Mouse (Mus musculus): ENCODE data around the gene Tbc1d2. TPM values are rescaled to one million over a fixed set of nuclear protein-coding genes. Genes with fewer than 3 reads are reported as not detected.

The Tbc1d2 gene
- polyA plus RNA-seq, 1 experiment from 2014 or later, result 0.94 TPM

DNA sequence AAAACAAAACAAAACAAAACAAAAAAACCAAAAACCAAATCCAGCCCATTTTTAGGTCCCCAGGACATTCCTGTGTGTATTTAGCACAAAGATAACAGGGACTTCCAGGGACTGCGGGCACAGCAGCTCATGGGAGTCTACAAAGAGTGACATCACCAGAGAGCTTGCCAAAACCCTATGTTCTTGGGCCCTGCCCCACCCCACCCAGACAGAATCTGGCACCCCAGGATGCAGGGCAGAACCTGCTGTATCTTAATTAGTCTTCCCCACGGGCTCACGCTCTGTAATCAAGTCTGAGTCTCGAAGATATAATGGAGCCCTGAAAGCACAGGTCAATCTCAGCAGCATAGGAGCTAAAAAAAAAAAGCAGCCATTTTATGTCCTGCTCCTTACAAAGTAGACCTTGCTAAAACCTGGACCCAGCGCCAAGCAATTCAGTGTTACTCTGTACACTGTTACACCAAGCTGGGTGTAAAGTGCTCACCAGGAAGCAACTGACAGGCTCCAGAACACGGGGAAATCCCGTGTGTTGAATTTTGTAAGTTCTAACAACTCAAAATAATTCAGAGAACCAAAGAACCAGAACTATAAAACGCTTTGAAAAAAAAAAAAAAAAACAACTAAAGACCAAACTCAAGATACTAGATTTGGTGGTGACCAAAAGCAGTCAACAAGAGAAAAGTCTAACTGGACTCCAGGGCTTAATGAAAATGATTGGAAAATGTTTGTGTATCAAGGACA, 82.9 kb downstream of the Tbc1d2 start:
- Histone ChIP-seq H3K4me3 (no peak overlapping the region), H3K27ac (no peak overlapping the region), H3K4me1 (peaks cover 11% of the 10 kb centered on the region), H3K36me3 (replicated peaks) (no peaks in the 10 kb centered on the region), H3K27me3 (ENCODE audit: poor library complexity, severe bottlenecking) (no peaks in the 10 kb centered on the region), H3K9me3 (peaks cover 5% of the 10 kb centered on the region; the same call in 1 of the 2 replicates)
- DNase-seq (ENCODE audit: extremely low spot score, low spot score), result no peak
- WGBS, result 78% methylated on average over 8 of the region's 8 CpGs

DNA sequence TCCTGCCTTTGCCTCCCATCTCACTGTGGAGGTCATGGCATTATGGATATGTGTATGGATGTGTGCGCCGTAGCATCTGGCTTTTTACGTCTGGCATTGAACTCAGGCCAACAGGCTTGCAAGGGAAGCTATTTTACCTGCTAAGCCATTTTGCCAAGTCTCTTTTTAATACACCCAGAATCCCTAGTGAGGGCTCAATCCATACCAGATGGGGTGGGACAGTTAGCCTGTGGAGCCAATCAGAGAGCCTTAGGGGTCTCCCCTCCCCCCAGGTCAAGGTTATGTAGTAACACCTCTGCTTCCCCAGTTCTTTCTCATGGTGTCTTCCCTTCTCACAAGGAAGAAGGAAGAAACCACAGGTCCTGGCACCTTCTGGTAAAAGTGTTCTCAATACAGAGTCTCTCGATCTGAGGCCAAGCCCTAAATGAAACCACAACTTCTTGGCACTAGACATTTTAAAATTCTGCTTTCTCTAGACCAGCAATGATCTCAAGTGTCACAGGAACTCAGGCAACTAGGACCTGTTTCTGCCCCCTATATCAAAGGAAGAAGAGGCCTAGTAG, 84.5 kb downstream of the Tbc1d2 start:
- H3K27ac ChIP-seq, result no peak overlapping the region
- no peaks in the 10 kb centered on the region for H3K36me3 ChIP-seq (replicated peaks)
- peaks cover 12% of the 10 kb centered on the region for H3K4me1 ChIP-seq
- no peaks in the 10 kb centered on the region for H3K27me3 ChIP-seq (ENCODE audit: poor library complexity, severe bottlenecking)
- no peak for DNase-seq (ENCODE audit: extremely low spot score, low spot score)
- WGBS, result 88% methylated on average over 4 of the region's 4 CpGs
- no peak overlapping the region for H3K4me3 ChIP-seq
- H3K9me3 ChIP-seq, result no peaks in the 10 kb centered on the region

DNA sequence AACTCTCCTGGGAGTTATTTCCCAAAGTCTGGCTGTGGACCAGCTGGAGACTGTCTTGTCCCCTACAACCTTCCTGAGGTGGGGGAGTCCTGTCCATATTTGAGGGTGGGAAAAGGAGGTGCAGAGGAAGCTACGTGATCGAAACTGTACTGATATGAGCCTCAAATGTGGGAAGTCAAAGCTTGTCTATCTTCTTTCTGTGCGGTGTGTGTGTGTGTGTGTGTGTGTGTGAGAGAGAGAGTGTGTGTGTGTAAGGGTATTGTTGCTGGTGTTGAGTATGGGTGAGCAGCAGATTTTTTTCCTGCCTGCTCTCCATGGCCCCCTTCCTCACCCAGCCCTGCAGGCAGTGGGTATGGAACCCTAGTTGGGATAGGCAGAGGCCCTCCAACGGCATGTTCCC, 85.8 kb downstream of the Tbc1d2 start:
- no peak for DNase-seq (ENCODE audit: extremely low spot score, low spot score)
- 91% methylated on average over 4 of the region's 4 CpGs for WGBS
- peaks cover 4% of the 10 kb centered on the region; the same call in 1 of the 2 replicates for H3K4me1 ChIP-seq
- no peaks in the 10 kb centered on the region for H3K27me3 ChIP-seq (ENCODE audit: poor library complexity, severe bottlenecking)
- H3K36me3 ChIP-seq (replicated peaks), result no peaks in the 10 kb centered on the region
- H3K4me3 ChIP-seq, result no peak overlapping the region
- no peaks in the 10 kb centered on the region for H3K9me3 ChIP-seq
- no peak overlapping the region for H3K27ac ChIP-seq

DNA sequence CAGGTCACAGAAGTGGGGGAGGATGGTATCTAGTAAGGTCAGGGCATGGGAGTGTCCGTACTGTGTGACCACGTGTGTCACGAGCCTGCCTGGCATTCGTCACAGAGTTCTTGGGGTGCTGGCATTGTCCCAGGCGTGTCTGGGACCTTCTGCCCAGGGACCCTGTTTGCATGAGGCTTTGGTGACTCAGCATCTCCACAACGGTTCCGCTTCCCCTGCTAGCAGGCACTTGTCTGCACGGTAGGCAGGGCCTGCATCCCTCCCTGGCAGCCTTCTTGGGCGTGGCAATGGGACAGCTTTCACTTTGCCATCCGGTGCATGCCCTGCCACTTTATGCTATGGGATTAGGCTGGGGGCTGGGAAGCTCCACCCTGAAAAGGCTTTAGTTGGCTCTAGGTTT, 86.2 kb downstream of the Tbc1d2 start:
- Histone ChIP-seq H3K27ac (no peak overlapping the region), H3K27me3 (ENCODE audit: poor library complexity, severe bottlenecking) (no peaks in the 10 kb centered on the region), H3K4me3 (no peak overlapping the region), H3K36me3 (replicated peaks) (no peaks in the 10 kb centered on the region), H3K4me1 (0 out of 2 replicates have a peak, but pooled peaks cover 3% of the 10 kb centered on the region), H3K9me3 (no peaks in the 10 kb centered on the region)
- DNase-seq (ENCODE audit: extremely low spot score, low spot score), result no peak
- WGBS, result 81% methylated on average over 10 of the region's 10 CpGs

DNA sequence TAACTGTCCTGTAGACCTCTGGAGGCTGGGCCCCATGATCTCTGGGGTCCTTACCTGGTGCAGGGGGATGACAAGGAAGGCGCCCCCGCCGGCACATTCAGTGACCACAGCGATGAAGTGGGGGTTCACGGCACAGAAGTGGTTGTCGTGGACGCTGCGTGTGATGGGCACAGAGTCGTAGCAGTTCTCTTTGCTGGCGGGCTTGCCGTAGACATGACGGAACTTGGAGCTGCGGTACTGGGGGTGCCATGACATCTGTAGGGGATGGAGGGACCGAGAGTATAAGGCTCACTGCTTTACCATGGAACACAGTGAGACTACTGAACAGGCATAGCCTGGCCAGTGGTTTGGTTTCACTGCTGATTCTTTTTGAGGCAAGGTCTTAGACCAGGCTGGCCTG, 87.2 kb downstream of the Tbc1d2 start:
- H3K27ac ChIP-seq, result no peak overlapping the region
- H3K4me3 ChIP-seq, result no peak overlapping the region
- H3K27me3 ChIP-seq (ENCODE audit: poor library complexity, severe bottlenecking), result no peaks in the 10 kb centered on the region

DNA sequence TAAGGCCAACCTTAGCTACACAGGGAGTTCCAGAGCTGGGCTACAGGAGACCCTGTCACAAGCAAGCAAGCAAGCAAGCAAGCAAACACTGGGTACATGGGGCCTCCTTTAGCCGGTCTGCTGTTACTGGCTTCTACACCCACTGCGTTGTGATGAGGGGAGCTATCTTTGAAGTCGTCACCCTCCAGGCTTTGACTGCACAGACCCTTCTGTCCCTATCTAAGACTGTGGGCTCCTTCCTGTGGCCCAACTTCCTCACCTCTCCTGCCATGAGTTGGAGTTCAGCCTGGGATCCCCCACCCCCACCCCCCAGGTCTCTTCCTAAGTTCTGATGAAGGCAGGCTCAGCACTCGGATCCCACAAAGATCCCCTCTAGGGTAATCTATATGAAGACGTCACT, 88.0 kb downstream of the Tbc1d2 start:
- Histone ChIP-seq H3K4me3 (no peak overlapping the region), H3K27me3 (ENCODE audit: poor library complexity, severe bottlenecking) (no peaks in the 10 kb centered on the region), H3K36me3 (replicated peaks) (no peaks in the 10 kb centered on the region), H3K9me3 (no peaks in the 10 kb centered on the region), H3K27ac (no peak overlapping the region), H3K4me1 (peaks cover 8% of the 10 kb centered on the region)
- 82% methylated on average over 5 of the region's 5 CpGs for WGBS
- DNase-seq (ENCODE audit: extremely low spot score, low spot score), result no peak

More for the DNA sequence above, 87.2 kb downstream of the Tbc1d2 start:
- WGBS, result 97% methylated on average over 14 of the region's 14 CpGs
- no peak for DNase-seq (ENCODE audit: extremely low spot score, low spot score)
- Histone ChIP-seq H3K9me3 (no peaks in the 10 kb centered on the region), H3K36me3 (replicated peaks) (no peaks in the 10 kb centered on the region), H3K4me1 (peaks cover 8% of the 10 kb centered on the region)

DNA sequence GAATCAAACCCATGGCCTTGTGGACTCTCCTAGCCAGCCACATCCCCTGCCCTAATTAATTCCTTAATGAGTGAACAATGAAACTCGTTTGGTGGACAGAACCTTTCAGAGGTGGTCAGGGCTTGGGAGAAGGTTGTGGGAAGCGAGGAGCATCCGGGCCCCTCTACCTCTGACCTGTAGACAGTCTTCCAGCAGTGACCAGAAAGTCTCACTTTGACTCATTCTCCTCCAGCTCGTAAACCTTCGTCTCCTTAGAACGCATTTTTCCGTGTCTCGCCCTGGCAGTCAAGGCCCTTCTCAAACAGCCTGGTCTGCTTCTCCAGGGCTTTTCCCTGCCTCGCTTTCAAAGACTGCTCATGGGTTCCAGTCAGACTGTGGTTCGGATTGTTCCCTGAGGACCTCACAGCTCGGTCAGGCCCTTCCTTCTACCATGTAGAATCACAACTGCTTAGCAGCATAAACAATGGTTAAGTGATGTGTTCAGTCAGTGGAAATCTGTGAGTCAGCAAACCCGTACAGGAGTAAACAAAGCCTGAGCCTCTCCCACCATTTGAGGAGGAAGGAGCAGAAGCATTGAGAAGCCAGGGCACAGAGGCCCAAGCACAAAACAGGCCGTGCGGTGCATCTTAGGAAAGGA, 89.8 kb downstream of the Tbc1d2 start:
- WGBS, result 83% methylated on average over 14 of the region's 14 CpGs
- no peak overlapping the region for H3K27ac ChIP-seq

DNA sequence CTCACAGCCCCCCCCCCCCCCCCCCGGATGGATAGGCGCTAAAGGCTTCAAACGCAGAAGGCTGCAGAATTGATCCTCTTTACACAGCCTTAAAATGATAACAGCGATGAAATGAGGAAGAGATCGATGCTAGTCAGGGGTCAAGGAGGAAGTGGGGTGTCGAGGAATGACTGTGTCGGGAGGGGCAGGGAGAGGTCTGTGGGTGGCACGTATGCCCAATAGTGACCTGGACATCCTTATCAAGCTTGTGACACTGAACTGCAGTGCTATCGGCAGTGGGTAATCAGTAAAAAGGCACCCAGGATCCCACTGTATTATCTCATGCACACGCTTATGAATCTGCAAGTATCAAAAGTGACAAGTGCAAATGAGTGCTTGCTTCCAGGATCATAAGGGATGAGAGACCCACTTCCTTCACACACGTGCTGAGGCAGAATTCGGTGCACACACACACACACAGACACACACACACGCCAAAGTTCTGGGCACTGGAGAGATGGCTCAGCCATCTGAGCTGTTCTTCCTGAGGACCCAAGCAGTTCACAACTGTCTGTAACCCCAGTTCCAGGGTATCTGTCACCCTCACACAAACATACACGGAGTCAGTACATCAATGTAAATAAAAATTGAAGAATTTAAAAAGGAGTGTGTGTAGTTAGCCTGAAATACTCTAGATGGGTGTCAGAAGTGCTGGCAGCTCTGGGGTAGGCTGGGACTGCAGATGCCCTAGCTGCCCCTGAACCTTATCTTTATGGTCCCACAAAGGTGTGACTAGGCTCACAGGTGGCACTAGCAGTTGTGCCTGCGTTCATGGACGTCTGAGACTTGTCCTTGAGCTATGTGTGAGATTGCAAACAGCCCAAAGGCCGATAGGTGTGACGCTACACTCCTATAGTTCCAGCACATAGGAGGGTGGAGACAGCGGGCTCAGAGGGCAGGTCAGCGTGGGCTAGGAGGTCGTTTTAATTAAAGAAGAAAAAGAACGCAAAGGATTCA, 91.0 kb downstream of the Tbc1d2 start:
- no peak overlapping the region for H3K4me3 ChIP-seq
- 84% methylated on average over 22 of the region's 22 CpGs for WGBS
- DNase-seq (ENCODE audit: extremely low spot score, low spot score), result no peak

More for the DNA sequence above, 89.8 kb downstream of the Tbc1d2 start:
- DNase-seq (ENCODE audit: extremely low spot score, low spot score), result no peak
- peaks cover 8% of the 10 kb centered on the region for H3K4me1 ChIP-seq
- H3K36me3 ChIP-seq (replicated peaks), result no peaks in the 10 kb centered on the region
- no peak overlapping the region for H3K4me3 ChIP-seq
- H3K9me3 ChIP-seq, result no peaks in the 10 kb centered on the region
- no peaks in the 10 kb centered on the region for H3K27me3 ChIP-seq (ENCODE audit: poor library complexity, severe bottlenecking)

DNA sequence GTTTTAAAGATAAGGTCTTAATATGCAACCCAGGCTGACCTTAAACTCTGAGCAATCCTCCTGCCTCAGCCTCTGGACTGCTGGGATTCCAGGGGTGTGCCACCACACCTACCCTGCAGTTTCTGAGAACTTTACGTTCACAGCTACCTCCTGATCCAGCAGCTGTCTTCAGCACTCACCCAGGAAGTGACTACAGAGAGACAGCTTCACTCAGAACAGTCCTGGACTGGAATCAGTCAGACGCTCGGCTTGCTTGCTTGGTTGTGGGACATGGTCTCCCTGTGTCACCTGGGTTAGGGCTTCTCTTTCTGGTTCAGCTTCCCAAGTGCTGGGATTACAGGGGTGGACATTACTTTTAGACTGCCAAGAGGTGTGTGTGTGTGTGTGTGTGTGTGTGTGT, 93.1 kb downstream of the Tbc1d2 start:
- Histone ChIP-seq H3K9me3 (no peaks in the 10 kb centered on the region), H3K27me3 (ENCODE audit: poor library complexity, severe bottlenecking) (no peaks in the 10 kb centered on the region), H3K4me1 (peaks cover 14% of the 10 kb centered on the region), H3K4me3 (no peak overlapping the region), H3K27ac (no peak overlapping the region), H3K36me3 (replicated peaks) (no peaks in the 10 kb centered on the region)
- DNase-seq (ENCODE audit: extremely low spot score, low spot score), result no peak
- WGBS, result 88% methylated on average over 3 of the region's 3 CpGs

More for the DNA sequence above, 91.0 kb downstream of the Tbc1d2 start:
- Histone ChIP-seq H3K36me3 (replicated peaks) (no peaks in the 10 kb centered on the region), H3K4me1 (peaks cover 11% of the 10 kb centered on the region), H3K27me3 (ENCODE audit: poor library complexity, severe bottlenecking) (no peaks in the 10 kb centered on the region), H3K27ac (no peak overlapping the region), H3K9me3 (no peaks in the 10 kb centered on the region)

DNA sequence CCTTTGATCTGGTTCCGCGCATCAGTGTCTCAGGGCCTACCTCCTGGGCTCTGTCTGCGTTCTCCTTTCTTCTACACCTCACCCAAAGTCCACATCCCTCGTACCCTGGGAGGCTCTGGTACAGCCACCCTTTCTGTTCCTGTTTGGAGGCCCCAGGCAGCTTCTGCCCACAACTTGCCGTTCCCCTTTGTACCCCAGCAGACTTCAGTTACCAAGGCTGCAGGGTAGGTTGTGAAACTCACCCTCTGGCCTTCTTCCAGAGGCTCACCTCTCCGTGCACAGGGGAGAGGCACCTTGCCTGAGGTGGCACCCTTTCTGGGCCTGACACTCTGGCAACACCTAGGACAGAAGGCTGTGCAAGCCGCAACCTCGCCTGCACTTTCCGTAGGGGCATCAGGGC, 94.2 kb downstream of the Tbc1d2 start:
- WGBS, result 81% methylated on average over 9 of the region's 9 CpGs

More for the DNA sequence above, 94.2 kb downstream of the Tbc1d2 start:
- no peaks in the 10 kb centered on the region for H3K27me3 ChIP-seq (ENCODE audit: poor library complexity, severe bottlenecking)
- H3K27ac ChIP-seq, result no peak overlapping the region
- no peaks in the 10 kb centered on the region for H3K36me3 ChIP-seq (replicated peaks)
- H3K9me3 ChIP-seq, result no peaks in the 10 kb centered on the region
- no peak overlapping the region for H3K4me3 ChIP-seq
- no peak for DNase-seq (ENCODE audit: extremely low spot score, low spot score)
- peaks cover 16% of the 10 kb centered on the region for H3K4me1 ChIP-seq

All from forebrain, embryonic 10.5 days (tissue).